Mouse (Mus musculus): ENCODE results near the gene Spsb2. TPM values are rescaled to one million over a fixed set of nuclear protein-coding genes. Genes with fewer than 3 reads are reported as not detected.

The Spsb2 gene
- total RNA-seq, 4 experiments from 2014 or later, result 27.0 to 37.4 (median 33.6) TPM

DNA sequence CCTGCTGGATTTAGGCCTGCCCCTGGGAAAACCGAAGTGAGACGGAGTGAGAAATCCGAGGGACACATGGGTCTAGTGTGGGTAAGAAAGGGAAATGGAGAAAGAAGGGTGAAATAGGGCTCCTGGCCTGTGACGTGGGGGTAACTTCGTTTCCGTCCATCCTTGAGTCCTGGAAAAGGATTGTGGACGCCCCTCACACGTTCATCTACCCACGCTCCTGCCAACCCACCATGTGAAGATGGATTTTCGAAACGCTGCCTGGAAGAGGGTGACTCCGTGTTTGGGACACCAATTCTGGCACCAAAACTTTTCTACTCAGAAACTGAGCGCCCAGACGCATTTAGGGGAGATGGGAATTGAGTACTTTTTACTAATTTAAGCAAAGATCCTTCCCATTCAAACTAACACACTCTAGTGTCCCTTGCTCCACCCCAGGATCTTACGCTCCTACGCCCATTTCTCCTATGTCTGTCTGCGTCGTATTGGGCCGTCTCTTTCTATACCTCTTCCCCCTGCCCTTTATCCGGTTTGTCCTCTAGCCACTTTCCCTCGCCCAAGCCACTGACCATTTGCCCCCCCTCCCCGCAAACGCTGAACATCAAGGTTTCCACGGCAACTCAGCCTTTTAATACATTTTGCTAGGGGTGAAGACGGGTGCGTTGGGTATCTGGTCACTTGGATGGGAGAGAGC, 49.5 kb downstream of the Spsb2 start:
- DNase-seq, result no peak

DNA sequence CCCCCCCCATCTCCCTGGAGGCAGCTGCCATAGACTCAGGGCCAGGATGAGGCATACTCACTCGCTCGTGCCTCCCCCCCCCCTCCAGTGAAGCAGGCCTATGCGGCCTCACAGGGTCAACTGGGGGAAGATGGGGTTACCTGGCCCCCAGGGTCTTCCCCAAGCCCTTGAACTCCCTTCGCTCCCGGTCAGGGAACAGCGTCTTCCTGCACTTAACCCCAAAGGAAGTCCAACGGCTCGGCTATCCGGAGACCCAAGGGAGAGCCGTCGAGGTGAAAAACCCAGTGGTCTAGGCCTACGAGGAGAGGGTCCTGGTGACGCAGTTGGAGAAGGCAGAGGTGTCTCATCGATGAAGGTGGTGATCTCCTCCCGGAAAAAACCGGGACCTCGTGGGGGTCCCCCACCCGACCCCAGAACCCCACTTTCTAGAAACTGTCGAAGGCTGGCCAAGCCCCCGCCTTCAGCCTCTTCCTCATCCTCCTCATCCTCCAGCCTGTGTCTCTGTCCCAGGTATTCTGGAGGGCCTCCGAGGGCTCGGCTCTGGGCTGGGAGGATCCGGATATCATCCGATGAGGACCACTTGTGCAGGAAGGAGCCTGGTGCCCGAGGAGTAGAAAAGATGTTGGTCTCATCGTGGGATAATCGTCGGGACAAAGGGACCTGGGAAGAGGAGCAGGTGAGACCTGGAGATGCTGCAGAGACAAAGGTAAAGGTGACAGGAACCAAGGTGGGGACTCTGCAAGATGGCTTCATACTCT, 50.3 kb downstream of the Spsb2 start:
- DNase-seq, result no peak

DNA sequence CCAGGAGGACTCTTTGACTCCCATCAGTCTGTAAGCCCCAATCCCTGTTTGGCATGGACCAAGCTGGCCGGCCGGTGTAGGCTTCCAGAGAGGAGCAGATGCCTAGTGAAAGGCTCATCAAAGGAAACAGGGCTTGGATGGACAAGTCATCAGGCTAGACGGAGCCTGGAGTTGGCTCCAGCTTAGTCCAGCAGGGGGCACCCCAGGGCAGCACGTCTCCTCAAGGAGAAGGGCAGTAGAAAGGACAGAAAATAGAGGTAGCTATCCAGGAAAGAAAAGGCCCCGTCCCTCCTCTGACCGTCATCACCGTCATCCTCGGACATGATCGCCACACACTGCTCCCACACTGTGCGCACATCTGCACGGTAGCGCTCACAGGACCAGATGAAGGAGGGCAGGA, 51.3 kb downstream of the Spsb2 start:
- peak; percentile 75 for DNase-seq

Other genes with a start within 250 kb of the Spsb2 start
- gene C1rb, start 238.4 kb upstream of the Spsb2 start, total RNA-seq (2022), result 10 to 100 TPM in 2 of 4 experiments, 1 to 10 TPM in 2; 5.9 to 19.1 (median 12.4) TPM
- gene C1s2, start 172.6 kb upstream of the Spsb2 start, total RNA-seq (2022), result 1 to 10 TPM; 1.8 to 4.1 (median 3.0) TPM
- 100 to 1,000 TPM in 1 of 4 experiments, 10 to 100 TPM in 3; 75.1 to 111 (median 90.7) TPM for gene Lpcat3, start 145.6 kb upstream of the Spsb2 start, total RNA-seq (2022)
- gene Emg1, start 96.5 kb upstream of the Spsb2 start, total RNA-seq (2022), result 10 to 100 TPM; 81.9 to 100.0 (median 86.2) TPM
- gene Phb2, start 96.3 kb upstream of the Spsb2 start, total RNA-seq (2022), result 100 to 1,000 TPM; 255 to 303 (median 272) TPM
- 10 to 100 TPM; 14.1 to 21.6 (median 15.0) TPM for gene Ptpn6, start 69.9 kb upstream of the Spsb2 start, total RNA-seq (2022)
- gene Grcc10, start 67.3 kb upstream of the Spsb2 start, total RNA-seq (2022), result 100 to 1,000 TPM; 348 to 417 (median 368) TPM
- gene Gm45234, start 52.6 kb upstream of the Spsb2 start, total RNA-seq (2022), result not detected
- 100 to 1,000 TPM in 2 of 4 experiments, 10 to 100 TPM in 2; 68.7 to 111 (median 97.1) TPM for gene Atn1, start 52.1 kb upstream of the Spsb2 start, total RNA-seq (2022)
- 10 to 100 TPM; 23.0 to 74.2 (median 42.8) TPM for gene Eno2, start 39.0 kb upstream of the Spsb2 start, total RNA-seq (2022)
- 1 to 10 TPM in 2 of 4 experiments, under 1 TPM in 2; 0.52 to 3.6 (median 1.0) TPM for gene Lrrc23, start 28.9 kb upstream of the Spsb2 start, total RNA-seq (2022)
- gene Tpi1, start 5.6 kb downstream of the Spsb2 start, total RNA-seq (2022), result 100 to 1,000 TPM; 448 to 531 (median 475) TPM
- 100 to 1,000 TPM; 134 to 158 (median 154) TPM for gene Usp5, start 20.8 kb downstream of the Spsb2 start, total RNA-seq (2022)
- 1 to 10 TPM; 1.9 to 4.4 (median 2.7) TPM for gene Cdca3, start 20.9 kb downstream of the Spsb2 start, total RNA-seq (2022)
- gene Gnb3, start 31.6 kb downstream of the Spsb2 start, total RNA-seq (2022), result 10 to 100 TPM in 3 of 4 experiments, 1 to 10 TPM in 1; 8.9 to 18.5 (median 14.5) TPM
- 10 to 100 TPM; 26.2 to 43.9 (median 35.3) TPM for gene P3h3, start 49.1 kb downstream of the Spsb2 start, total RNA-seq (2022)
- gene Gpr162, start 55.3 kb downstream of the Spsb2 start, total RNA-seq (2022), result 1 to 10 TPM in 3 of 4 experiments, under 1 TPM in 1; 0.32 to 2.2 (median 1.6) TPM
- under 1 TPM; 0.40 to 0.83 (median 0.46) TPM for gene Cd4, start 79.6 kb downstream of the Spsb2 start, total RNA-seq (2022)
- 1 to 10 TPM; 1.1 to 2.7 (median 1.2) TPM for gene Lag3, start 103.0 kb downstream of the Spsb2 start, total RNA-seq (2022)
- 100 to 1,000 TPM; 741 to 843 (median 768) TPM for gene Ptms, start 111.4 kb downstream of the Spsb2 start, total RNA-seq (2022)
- gene Mlf2, start 122.7 kb downstream of the Spsb2 start, total RNA-seq (2022), result 100 to 1,000 TPM; 277 to 296 (median 287) TPM
- gene Cops7a, start 156.9 kb downstream of the Spsb2 start, total RNA-seq (2022), result 100 to 1,000 TPM; 130 to 160 (median 147) TPM
- gene Pianp, start 188.0 kb downstream of the Spsb2 start, total RNA-seq (2022), result 1 to 10 TPM in 3 of 4 experiments, under 1 TPM in 1; 0.81 to 3.8 (median 1.9) TPM
- 10 to 100 TPM; 46.9 to 87.0 (median 56.5) TPM for gene Zfp384, start 200.5 kb downstream of the Spsb2 start, total RNA-seq (2022)
- gene Ing4, start 231.1 kb downstream of the Spsb2 start, total RNA-seq (2022), result 10 to 100 TPM; 62.7 to 74.3 (median 72.6) TPM
- gene Acrbp, start 241.0 kb downstream of the Spsb2 start, total RNA-seq (2022), result 10 to 100 TPM in 1 of 4 experiments, 1 to 10 TPM in 3; 6.9 to 12.1 (median 9.1) TPM

All from adrenal gland, adult 8-10 months (tissue).